Mouse (Mus musculus): ENCODE measurements around the gene Znhit1.
"Not testable (repeated sequence)": the region's sequence is repeated elsewhere in the genome, so short reads cannot be mapped to it uniquely, and the experiment has no call there.

Znhit1 gene

GRCm38 (mm10) chr5:136953015-136953414, 34.8 kb downstream of the Znhit1 start, which contains the start of gene Fis1:
Gene Fis1, plus strand, starts transcription at chr5:136953275.
- DNase-seq (ENCODE audit: low spot score), result peak; percentile 100

GRCm38 (mm10) chr5:136952153-136952552, 35.7 kb downstream of the Znhit1 start:
- no peak for DNase-seq (ENCODE audit: low spot score)

- DNase-seq (ENCODE audit: low spot score), result no peak
These were observed 37.3 kb downstream of the Znhit1 start for GRCm38 (mm10) chr5:136950521-136950920.

DNA sequence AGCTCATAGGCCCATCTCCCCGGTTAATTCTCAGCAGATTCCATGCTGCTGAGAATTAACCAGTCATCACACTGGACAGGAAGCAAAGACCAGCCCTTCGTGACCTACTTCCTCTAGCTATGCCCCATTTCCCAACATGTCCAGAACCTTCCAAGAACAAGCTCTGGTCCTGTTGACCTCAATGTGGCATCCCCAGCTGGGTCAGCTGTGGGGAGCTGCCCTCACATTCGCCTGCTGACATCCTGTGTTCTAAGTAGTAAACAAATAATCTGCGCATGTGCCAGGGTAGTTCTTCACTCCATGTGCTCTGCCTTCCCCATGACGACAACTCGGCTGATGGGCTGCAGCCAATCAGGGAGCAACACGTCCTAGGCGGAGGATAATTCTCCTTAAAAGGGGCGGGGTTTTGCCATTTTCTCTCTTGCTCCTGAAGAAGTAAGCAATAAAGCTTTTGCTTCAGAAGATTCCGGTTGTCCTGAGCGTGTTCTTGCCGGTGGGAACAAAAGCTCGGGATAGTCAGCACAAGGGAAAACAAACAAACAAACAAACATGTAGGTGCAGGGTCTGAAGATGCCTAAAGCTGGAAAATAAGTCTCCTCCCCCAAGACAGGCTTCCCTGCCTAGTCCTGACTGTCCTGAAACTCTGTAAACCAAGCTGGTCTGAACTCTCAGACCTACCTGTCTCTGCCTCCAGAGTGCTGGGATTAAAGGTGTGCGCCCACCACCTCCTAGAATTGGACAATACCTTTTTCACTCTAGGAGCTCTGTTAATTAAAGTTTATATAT, 38.1 kb downstream of the Znhit1 start:
- not testable (repeated sequence) for DNase-seq (ENCODE audit: low spot score)

GRCm38 (mm10) chr5:136947874-136948273, 39.9 kb downstream of the Znhit1 start:
- DNase-seq (ENCODE audit: low spot score), result no peak

- no peak for DNase-seq (ENCODE audit: low spot score)
These were observed 42.7 kb downstream of the Znhit1 start for GRCm38 (mm10) chr5:136945084-136945483.

DNA sequence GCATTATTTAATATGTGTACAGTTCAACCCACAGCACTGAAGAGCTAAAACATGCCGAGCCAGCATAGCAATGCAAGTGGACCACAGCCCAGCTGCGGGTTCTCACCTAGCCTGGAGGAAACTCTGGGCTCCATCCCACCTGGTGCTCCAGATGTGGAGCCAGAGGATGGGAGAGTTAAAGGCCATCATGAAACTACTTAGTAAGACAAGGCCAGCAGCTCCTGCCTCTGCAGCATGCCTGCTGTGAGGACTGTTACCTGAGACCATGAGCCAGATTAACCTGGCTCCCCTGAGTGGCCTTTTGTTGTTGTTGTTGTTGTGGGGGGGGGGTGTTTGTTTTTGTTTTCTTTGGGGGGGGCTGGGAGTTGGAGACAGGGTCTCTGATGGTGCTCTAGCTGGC, 44.4 kb downstream of the Znhit1 start:
- DNase-seq (ENCODE audit: low spot score), result no peak

DNA sequence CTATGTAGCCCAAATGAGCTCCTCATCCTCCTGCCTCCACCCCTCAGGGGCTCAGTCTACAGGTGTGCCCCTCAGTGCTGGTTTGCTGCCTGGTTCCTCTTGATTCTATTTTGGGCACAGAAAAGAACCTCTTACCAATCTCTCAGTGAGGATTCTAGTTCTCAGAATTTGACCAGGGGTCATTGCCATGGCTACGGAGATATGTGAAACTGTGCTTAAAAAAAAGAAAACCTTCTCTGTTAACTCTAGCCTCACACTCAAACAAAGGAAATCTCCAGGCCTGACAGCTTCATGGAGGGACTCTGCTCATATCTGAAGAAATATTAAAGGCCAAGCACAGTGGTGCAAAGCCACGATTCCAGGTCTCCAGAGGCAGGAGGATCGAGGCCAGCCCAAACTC, 45.0 kb downstream of the Znhit1 start:
- DNase-seq (ENCODE audit: low spot score), result no peak

GRCm38 (mm10) chr5:136940845-136941560, 46.8 kb downstream of the Znhit1 start:
- no peak for DNase-seq (ENCODE audit: low spot score)

- DNase-seq (ENCODE audit: low spot score), result not testable (repeated sequence)
These were observed 47.8 kb downstream of the Znhit1 start for GRCm38 (mm10) chr5:136940029-136940428.

GRCm38 (mm10) chr5:136939284-136939683, 48.5 kb downstream of the Znhit1 start:
- DNase-seq (ENCODE audit: low spot score), result no peak

GRCm38 (mm10) chr5:136937621-136938020, 50.2 kb downstream of the Znhit1 start:
- no peak for DNase-seq (ENCODE audit: low spot score)

DNA sequence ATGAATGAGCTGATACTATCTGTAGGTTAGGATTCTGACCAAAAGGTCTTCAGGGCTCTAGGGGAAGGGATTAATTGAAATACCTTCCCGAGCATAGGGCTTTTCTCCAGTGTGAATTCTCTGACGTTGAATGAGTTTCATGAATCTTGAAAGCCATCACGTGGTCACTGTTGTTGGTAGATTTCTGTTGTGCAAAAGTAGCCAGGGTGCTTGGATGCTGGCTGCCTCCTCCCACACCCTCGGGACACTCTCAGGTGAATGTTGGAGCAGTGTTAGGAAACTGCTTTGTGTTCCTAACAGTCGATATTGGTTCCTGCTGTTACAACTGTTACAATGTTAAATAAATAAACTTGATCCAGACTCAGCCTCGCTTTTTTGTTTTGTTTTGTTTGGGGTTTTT, 51.1 kb downstream of the Znhit1 start:
- DNase-seq (ENCODE audit: low spot score), result no peak

DNA sequence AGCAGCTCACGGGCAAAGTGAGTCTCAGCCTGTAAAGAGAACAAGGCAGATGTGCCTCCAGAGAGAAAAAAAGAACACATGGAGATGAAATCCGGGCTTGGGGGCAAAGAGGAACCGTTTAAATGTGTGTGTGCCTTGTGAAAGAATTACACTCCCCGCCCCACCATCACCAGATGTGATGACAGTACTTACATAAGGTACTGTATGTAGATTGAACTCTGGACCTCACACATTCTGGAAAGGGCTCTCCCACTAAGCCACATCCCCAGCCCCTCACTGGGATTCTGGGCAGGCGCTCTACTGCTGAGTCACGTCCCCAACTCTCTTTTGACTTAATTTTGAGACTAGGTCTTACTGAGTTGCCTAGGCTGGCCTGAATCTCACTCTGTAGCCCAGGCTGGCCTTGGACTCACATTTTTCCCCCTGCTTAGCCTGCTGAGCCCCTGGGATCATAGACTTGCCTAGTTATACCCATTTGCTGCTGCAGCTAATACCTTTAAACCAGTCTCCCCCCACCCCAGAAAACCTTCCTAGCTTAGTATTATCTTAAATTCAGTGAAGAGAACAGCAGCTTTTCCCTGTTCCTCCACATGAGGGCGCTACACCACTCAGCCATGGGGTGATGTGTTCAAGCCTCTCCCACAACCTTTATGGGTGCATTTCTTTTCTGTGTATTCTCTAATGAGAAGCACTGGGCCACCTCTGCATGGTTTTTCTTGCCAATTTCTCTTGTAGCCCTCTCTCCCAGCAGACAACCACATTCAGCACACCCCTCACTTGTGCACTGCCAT, 51.7 kb downstream of the Znhit1 start:
- DNase-seq (ENCODE audit: low spot score), result no peak

DNA sequence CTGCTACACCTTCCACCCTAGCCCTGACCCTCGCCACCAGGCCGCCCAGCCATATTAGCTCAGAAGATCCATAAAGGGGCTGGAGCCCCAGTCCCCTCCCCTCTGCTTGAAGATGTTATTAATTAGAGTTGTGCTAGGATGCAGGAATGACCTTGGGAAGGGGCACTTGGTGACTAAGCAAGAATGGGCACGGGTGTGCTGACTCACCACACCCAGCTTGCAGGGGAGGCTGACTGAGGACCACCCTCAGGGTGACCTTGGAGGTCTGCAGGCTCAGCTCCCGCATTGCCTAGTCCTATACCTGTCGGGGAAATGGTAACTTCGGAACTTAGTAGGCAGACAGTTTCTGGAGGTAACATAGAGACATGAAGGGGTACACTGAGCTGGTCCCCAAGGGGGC, 53.9 kb downstream of the Znhit1 start:
- no peak for DNase-seq (ENCODE audit: low spot score)

- no peak for DNase-seq (ENCODE audit: low spot score)
These were observed 54.9 kb downstream of the Znhit1 start for GRCm38 (mm10) chr5:136932956-136933355.

All from MN1 (cell line).